Mouse (Mus musculus) right cerebral cortex, postnatal 14 days (tissue): Measurements from ENCODE around the gene Dhx32.

Source experiments
- DNase-seq: peaks from one replicate; pipeline ENCODE4 v3.0.0; 2022

Dhx32 gene

DNA sequence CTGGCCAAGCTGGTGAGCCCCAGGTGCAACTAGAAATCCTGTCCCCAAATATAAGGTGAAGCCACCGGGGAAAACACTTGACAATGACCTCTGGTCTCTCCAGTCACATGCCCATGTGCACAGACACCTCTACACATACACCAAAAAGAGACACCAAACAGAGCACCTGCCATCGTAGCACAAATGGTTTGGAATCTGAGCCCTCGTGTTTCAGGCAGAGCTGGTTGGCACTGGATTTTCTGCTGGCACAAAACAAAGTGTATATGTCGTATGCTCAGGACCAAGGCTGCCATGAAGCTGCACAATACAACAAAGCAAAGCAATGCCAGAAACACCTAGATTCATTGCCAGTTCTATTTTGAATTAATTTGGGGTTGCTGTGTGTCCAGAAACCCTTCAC lies 14.5 kb downstream of the Dhx32 start:
- DNase-seq: no peak

DNA sequence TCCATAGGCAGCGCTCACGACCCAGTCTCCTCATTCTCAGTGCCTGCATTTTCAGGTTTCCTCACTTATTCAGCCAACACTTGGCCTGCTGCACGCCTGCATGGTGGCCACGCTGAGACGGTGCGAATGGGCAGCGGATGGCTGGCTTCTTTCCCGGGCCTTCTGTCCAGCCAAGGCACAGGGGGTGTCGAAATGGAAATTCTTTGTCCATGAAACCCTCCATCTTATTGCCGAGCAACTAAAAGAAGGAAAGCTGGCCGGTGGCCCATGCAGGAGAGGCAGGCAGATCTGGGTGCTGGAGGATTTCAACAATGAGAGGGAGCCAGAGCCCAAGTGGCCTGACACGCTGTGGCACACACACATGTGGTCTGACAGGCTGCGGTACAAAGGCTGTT lies 16.7 kb downstream of the Dhx32 start:
- DNase-seq: peak; percentile 57

DNA sequence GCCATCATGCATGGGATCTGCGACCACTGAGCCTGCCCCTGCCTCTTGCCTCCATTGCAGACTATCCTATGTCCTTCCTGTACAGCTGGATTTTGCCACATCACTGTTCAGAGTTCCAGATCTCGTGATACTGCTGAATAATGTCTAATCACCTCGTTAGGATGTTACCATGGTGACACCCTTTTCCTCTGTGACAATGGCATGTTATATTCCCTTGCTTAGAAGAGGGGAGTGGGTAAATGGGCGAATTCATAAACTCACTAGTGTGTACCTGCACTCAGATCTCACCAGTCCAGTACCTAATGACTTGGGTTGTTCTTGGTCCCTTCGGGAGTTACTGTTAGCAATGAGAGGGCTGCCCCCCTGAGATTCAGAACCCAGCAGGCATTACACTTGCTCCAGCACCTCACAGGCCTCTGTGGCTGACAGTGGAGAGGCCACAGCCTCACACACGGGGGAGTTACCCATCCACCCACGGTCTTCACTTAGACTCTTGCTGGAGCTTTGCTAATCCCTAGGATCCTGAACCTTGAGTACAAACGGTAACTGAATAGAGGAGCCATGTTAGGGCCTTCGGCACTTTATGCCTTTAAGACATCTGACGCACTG lies 17.2 kb downstream of the Dhx32 start:
- DNase-seq: no peak

DNA sequence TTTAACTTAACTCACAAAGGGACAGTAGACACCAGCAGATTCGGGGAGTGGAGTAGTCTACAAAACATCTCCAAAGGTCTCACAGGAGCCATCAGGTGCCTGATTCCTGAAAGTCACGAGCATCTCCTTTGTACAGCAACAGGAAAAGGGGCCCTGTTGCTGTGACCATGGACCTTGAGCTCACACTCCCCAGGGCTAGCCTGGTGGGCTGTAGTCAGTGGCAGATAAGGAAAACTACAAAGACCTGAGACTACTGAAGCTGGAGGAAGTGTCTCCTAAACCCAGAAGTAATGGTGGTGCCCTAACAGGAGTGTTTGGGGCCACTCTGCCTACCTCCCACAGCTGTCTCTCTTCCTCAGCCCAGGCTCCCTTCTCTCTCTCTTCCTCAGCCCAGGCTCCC lies 18.1 kb downstream of the Dhx32 start:
- no peak for DNase-seq

DNA sequence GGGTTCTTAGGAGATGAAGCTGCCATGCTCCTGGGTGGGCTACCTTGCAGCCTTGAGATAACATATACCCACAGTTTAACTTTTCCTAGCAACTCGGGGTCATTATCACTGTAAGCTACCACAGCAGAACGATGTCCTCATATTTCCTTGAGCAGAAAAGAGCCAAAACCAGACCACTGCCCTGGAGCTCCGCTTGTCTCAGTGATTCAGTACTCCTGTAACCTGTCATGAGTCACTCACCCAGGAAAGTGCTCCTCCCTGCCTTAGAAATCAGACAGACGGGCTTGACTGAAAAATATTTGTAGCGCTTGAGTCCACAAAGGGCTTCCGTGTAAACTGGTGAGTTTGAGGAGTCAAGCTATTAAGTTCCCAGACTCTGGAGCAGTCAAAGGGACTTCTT lies 19.8 kb downstream of the Dhx32 start:
- DNase-seq: no peak

DNA sequence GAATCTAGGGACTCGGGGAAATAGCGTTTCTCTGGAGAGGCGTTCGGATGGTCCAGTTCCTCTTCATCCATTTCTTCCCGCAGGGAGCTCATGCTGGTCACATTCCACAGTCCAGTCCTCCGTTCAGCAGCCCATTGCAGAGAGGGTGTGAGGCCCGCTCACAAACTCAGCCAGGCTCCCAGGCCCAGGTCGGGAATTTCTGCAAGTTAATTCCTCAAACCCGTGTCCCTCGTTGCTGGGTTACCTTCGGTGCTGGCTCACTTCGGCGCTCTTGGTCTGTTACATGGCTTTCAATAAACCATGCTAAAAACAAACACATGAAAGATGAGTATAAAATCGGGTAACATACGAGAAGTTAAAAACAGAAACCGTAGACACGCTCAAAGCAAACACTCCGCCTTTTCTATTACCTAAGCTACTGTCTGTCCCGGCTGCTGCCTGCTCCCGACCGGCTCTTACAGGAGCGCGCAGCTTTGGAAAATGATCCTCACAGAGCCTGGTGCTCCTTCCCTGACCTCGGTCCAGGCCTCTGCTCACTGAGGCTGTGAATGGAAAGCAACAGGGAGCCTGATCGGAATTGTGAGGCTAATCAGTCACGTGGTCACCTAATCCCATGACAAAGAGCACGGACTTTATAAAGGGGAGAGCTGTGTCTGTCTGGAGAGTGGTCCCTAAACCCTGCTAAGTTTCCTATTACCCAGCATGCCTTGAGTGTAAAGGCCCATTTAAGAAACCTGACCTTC lies 22.7 kb downstream of the Dhx32 start:
- DNase-seq: no peak

DNA sequence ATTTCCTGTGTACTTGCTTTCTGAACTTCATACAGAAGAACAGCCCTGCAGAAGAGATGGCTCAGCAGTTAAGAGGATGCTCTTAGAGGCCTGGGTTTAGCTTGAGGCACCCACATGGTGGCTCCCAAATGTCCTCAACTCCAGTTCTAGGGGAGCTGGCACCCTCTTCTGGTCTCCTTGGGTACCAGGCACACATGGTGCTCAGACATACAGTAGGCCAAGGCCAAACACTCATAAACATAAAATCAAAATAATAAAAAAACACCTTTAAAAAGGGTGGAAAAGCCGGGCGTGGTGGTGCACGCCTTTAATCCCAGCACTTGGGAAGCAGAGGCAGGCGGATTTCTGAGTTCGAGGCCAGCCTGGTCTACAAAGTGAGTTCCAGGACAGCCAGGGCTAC lies 23.8 kb downstream of the Dhx32 start:
- no peak for DNase-seq

DNA sequence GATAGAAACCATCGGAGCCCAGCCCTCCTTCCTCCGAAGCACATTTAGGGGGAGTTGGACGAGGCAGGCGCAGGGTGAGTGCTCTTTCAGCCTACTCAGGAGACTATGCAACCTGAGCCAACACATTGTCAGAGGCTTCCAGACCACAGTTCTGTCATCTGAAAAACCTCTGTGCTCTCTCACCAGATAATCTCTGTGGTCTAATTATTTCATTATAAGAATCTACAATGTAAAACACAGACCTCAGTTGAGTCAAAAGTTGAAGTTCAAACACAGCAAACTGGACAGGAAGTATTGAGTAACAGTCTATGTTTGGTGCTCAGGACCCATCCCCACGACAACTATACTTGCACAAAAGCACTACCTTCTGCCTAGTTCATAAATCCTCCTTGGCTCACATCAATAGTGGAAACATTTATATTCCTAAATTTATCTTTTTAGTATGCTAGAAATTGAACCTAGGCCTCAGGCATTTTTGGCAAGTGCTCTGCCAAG lies 24.5 kb downstream of the Dhx32 start:
- no peak for DNase-seq

DNA sequence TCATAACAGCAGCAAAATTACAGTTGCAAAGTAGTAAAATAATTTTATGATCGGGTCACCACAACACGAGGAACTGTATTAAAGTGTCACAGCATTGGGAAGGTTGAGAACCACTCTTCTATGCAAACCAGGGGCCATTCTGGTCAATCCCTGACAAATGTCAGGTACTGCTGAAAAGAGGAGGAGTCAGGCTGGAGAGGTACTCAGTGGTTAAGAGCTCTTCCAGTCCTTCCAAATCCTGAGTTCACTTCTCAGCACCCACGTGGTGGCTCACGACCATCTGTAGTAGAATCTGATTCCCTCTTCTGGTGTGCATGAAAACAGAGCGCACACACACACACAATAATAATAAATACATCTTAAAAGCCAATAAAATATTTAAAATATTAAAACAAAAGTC lies 31.4 kb downstream of the Dhx32 start:
- no peak for DNase-seq

DNA sequence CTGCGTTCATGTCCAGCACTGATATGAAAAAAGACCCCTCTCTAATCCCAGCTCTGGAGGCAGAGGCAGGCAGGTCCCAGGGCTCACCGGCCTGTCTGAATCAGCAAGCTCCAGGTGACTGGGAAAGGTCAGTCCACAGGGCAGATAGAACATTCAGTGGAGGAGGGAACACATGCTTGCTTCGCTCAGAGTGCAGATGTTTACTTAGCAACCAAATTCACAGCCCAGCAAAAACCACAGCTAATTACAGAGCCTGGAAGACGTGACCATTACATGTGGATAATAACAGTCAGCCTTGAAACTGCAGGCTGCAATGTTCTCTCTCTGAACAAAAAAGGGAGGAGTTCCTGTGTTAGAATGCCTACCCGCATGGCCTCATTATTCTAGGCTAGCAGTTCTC lies 31.9 kb downstream of the Dhx32 start:
- DNase-seq: no peak

DNA sequence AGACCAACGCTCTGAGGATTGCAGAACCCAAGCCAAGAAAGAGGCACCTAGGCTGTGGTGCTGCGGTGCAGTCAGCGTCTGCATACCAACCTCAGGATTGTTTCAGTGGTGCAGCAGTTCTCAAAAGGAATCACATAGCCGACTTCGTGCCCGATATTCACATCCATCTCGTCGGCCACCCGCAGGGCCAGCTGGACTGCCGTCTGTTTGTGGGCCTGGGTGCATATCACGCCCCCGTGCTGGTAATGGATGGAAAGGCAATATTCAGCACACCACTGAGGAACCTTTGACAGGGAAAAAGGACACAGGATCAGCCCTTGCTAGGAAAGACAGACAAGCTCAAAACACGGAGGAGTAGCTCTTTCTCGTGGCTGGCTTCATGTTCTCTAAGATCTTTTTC lies 33.8 kb downstream of the Dhx32 start:
- DNase-seq: no peak

DNA sequence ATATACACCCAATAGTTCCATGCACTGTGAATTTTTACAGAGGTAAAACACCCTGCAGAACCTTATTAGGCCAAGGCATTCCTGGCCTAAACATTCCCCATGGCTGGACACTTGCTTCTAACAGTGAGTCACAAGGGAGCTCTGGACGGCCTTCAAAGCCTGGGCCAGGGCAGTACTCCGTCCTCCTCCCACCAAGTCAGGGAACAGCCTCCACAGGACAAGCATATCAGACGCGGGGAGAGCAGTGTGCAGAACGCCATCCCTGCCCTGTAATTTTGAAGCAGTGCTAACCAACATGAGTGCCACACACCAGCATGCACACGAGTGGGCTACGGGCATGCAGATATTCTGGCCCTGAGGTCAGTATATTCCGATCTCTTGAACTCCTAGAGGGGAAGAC lies 35.2 kb downstream of the Dhx32 start:
- DNase-seq: no peak

DNA sequence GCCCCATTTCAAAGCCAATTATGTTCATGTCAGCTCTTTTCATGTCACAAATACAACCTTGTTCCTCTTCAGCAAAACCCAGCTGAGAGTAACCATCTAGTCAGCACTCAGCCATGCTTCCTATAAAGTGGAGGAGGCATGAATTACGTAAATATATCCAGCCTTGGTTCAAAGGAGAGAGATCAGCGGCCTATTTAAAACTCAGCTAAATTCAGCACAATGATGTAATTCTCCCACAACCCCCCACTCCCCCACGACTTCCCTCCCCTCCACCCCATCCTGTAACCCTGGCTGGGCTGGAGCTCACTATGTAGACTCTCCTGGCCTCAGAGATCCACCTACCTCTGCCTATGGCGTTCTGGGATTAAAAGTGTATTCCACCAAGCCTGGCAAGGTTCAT lies 37.8 kb downstream of the Dhx32 start:
- DNase-seq: no peak

DNA sequence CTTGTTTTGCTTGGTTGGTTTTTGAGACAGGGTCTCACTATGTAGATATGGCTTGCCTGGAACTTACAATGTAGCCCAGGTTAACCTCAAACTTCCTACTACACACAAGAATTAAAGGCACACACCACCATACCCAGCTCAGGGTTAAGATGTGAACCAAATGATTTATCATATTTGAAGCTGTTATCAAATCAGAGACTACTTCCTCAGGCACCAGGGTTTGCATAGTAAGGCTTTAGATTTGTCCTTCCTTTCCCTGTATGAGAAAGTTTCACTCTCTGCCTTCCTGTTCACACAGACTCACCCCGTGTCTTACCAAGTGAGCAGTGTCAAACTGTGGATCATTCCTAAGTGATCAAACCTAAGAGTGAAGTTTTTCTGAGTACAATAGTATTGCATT lies 38.3 kb downstream of the Dhx32 start:
- no peak for DNase-seq

DNA sequence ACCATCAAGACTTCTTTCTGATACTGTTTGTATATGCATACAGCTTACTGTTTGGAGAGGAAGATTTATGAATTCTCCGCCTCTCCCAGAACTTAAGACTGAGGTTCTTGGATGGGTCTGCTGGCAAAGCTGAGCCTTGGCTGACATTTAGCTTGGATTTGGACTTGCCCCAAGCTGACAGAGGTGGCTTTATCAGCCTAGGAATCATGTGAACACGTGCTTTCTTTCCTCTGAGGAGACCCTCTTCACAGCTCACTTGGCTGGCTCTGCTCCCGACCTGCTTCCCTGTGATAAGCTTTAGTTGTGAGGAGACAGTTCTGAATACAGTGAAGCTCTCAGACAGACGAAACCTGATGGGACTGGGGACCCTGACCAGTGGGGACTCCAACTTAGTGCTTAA lies 38.9 kb downstream of the Dhx32 start:
- no peak for DNase-seq

DNA sequence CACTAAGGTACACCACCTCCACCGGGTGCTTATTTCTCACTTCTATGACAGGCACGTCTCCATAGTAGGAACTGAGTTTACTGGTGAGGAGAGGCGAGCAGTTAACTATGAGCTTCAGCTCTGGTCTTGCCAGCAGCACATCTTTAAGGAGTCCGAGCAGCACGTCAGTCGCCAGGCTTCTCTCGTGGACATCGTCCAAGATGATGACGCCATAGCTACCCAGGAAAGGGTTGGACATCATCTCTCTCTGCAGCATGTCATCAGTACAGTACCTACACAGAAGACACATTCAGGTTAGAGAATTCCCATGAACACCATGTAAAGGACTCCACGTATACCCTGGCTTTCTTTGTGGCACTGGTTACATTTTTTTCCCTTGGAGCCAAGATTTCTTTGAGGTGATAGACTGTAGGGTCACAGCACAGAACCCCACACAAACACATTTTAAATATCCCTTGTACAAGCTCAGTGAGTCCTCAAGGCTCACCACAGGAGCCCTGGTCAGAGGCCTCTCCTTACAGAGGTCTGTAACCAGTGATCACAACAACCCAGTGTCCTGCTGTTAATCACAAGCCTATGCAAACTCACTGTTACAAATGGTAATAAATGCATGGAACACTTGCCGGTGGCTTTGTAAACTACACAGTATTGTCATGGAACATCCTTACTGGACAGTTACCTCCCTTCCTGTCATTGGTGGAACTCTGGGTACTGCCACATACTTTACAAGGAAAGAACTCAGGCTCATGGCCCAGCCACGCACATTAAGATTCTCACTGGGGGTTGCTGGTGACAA lies 39.8 kb downstream of the Dhx32 start:
- DNase-seq: no peak

DNA sequence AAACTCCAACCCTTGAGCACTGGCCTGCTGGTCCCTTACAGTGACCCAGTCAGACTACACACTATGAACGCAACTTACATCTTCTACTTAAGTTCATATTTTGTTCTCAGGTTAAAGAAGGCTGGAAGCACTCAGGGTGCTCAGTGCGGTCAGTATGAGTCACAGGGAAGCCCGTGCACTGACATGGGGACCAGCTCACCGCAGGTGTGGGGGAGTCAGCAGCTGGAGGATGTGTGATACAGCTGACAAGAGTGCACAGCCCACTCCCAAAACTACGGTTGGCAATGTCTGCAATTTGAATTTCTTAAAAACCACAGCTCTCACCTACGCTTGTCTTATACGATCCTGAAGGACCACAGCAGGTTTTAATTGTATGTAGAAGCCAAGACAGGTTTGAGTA lies 42.0 kb downstream of the Dhx32 start:
- no peak for DNase-seq

DNA sequence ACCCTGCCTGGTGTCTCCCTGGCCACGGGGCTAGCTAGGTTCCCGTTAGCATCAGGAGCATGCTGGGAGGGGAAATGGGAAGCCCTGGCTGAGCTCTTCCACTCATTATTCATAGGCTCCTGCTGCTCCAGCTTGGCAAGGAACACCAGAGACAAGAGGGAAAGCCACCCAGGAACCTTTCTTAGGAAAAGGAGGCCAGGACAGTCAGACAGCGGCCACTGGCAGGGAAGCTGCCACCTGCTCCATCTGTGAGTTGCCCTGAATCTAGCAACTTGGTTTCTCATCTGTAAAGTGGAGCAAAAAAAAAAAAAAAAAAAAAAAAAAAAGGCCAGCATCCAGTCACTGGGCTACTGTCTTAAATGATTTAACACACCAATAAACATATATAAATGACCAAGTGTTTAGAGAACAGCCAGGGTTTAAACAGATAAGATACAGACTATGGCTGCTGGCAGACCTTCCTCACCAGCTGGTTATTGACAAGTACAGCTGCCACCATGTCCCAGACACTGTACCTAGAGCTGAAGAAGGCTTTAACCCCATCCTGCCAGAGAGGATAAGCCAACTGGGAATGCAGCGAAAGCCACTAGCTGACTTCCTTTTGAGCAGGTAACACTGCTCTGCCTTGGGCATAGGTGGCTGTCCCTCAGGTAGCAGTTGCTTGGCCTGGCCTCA lies 50.4 kb downstream of the Dhx32 start:
- DNase-seq: no peak

DNA sequence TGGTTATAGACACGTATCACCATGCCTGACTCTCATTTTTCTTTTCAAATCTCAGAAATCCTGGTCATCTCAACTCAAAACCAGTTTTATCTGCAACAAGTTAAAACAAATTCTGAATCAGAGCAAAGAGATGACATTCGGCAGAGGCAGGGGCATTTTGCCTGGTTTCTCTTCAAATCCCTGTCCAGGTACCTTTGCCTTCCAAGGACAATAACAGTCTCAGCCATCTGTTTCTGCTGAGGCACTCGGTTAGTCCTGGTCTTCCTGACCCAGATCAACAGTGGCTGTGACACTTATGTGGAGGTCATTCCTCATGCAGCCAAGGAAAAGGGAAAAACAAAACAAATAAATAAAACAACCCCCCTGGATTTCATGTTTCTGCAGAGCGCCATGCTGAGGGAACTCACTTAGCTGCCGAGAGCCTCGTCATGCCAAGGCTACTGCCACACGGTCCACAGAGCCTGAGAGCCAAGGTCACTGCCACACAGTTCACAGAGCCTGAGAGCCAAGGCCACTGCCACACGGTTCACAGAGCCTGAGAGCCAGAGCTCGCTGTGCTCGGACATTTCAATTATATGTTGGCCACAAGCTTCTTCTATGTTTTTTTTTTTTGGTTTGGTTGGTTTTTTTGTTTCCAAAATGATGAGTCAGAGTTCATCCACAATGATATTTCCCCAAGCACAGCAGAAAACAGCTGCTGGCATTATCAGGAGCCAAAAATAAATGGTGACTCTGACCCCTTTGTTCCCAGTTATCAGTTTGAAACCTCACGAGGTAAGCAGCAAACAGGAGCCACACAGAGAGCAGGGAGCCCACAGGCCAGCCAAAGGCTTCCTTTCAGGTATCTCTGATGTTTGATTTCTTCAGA lies 52.0 kb downstream of the Dhx32 start:
- DNase-seq: no peak

DNA sequence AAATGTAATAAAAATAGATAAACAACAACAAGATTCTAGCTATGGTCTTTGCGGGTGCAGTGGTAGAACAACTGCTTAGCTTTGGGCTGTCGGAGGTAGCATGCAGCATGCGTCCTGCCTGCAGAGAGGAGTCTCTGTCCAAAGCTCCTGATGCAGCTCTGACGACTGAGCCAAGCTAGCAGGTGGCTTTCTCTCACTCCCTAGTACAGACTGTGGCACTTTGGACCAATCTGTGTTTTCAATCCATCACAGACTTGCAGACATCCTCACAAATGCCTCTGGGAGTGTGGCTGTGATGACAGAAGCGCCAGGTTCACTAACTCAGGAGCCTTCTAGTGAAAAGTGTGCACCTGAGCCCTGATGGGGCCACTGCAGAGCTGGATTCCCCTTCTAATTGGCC lies 53.2 kb downstream of the Dhx32 start:
- no peak for DNase-seq

DNA sequence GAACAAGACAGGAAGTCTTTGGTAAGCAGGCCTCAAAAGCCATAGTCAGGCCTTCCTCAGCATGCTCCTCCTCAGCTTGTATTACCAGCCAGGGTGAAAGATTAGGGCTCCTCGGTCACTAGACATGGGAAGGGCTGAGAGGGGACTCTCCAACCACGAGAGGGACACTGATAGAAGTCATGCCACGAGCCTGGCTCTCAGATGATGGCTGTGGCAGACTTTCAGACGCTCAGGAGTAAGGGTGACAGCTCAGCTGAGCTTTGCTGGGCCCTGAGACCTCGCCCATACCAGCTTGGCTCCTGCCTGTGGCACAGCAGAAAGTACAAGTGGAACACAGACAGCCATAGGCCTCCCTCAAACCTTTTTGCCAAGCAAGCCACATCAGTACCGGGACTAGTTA lies 55.5 kb downstream of the Dhx32 start:
- no peak for DNase-seq

DNA sequence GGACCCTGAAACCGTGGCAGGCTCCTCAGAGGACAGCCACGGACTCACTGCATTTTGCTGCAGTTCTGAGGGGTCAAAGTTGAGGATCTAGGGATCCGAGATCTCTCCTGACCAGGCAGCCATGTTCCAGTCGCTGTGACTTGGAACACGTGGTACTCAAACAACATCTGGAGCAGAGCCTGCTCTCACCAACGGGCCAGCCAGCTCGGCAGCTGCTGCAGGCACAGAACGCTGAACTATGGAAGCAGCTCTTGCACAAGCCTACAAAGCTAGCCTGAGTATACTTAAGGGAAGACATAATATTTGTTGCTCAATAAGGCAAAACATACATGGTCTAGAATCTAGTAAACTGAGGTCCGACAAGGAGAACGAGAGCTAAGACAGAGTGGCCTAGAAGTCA lies 57.0 kb downstream of the Dhx32 start:
- DNase-seq: no peak

DNA sequence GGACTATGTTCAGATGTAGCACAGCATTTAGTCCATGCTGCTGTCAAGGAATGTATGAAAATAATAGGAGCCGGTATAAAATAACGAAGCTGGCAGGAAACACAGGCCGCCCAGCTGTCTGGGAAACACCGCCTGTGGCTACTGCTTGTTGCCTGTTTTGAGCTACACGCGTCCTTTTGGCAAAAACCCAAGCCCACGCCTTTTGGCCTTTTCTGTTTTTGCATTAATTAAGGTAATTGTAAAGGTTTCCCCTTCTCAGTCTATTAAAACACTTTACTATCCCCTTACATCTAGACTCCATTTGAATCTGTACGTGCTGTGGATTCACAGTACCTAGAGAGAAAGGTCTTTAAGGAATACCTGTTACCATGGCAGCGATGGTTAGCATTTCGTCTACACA lies 57.7 kb downstream of the Dhx32 start:
- DNase-seq: no peak
